Mouse (Mus musculus) activated CD4-positive, CD25-positive, alpha-beta regulatory T cell, adult 4 months (primary cell): ENCODE data around the gene Mbip. TPM values are rescaled to one million over a fixed set of nuclear protein-coding genes. Genes with fewer than 3 reads are reported as not detected.

Experiments used
- ATAC-seq: one replicate; pipeline ENCODE4 v1.8.0; 2017
- polyA plus RNA-seq, 2 experiments: library from polyadenylated mRNA; unstranded; fragments of 100-300 nt; shearing (Covaris generic); gene quantifications; one replicate each; pipeline ENCODE4 v1.2.1; 2017

The Mbip gene
- polyA plus RNA-seq, 2 experiments from 2014 or later: 35.0 to 39.2 TPM

GRCm38 (mm10) chr12:56288548-56288947, 57.1 kb downstream of the Mbip start:
- no peak for ATAC-seq

DNA sequence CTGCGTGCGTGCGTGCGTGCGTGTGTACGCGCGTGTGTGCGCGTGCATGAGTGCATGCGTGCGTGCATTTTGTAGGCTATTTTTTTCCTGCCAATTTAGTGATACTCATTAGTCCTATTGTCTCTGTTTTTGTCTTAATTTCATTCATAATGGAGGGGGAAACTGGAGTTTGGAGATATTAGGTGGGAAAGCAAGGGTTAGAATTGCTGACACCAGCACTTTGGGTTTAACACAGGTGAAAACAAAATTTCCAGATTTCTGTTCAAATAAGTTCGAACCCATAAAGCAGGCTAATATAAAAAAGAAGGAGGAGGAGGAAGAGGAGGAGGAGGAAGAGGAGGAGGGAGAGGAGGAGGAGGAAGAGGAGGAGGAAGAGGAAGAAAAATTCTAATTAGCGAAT, 58.9 kb downstream of the Mbip start:
- no peak for ATAC-seq

DNA sequence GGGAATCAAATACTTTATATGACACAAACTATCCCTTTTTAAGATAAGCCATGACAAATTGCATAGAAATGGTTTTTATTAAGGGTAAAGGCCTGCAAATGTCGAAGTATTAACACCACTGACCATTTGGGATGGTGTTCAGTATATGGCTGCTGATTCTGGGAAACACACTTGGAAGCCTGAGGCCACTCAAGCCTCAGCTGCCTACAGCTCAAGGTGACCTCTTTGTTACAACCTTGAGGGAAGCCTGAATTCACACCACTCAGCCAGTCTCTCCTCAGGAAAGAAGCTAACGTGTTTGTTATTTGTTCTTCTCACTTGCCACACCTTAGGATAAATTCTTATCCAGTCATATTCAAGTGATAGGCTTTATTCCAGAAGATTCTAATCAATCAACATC, 61.5 kb downstream of the Mbip start:
- no peak for ATAC-seq

DNA sequence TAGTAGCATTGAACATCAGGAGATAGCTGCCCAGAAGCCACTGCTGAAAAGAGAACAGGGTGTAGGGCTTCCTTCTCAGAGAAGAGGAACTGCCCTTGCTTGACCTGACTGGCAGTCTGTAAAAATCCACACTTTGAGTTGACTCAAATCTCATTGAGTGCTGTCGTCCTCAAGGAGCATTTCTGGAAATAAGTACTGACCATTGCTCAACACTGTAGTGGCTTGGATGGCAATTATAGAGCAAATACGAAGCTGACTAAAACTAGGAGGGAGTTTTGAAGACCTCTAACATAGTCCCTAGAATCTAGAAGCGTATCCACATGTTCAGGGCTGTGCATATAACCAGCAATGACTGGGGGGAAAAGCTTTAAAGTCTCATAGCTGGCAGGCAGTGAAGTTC, 64.0 kb downstream of the Mbip start:
- ATAC-seq: no peak

Other genes starting within 250 kb of the Mbip start
- not detected for gene Nkx2-1, start 191.0 kb upstream of the Mbip start, polyA plus RNA-seq